ENCODE assay signal across 23 mouse cellular contexts in the genomic region with DNA sequence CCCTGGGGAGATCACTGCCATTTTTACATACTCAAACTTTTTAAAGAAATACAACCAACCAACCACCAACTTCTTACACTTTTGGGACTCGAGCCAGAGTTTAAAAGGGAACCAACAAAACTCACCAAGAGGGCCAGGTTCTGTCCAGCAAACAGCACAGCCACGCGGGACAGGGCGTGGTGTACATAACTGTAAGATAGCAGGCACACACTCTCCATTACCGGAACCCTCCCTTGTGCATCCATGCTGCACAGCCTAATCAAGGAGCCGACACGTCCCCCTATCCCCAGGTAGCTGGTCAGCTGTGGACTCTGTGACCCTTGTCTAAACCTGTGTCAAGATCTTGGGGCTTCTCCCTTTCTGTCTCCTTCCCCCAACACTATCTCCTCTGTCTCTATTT. TPM values are rescaled to one million over a fixed set of nuclear protein-coding genes. Genes with fewer than 3 reads are reported as not detected.
"Had no signal": no experiment of that assay in that cellular context is flagged by ENCODE, and none has a peak within 500 bp of the region (broad histone marks: within the 10 kb centered on the region; RNA-seq: fewer than 3 reads in every experiment).

No protein-coding gene starts in this region.

- H3K27me3 ChIP-seq: kidney, embryonic 15.5 days; limb, embryonic 12.5 days; limb, embryonic 15.5 days; midbrain, embryonic 15.5 days; neural tube, embryonic 13.5 days had no signal

- H3K9ac ChIP-seq: kidney, embryonic 15.5 days; limb, embryonic 12.5 days; limb, embryonic 15.5 days; midbrain, embryonic 15.5 days; neural tube, embryonic 13.5 days had no signal

- H3K9me3 ChIP-seq: limb, embryonic 12.5 days; limb, embryonic 15.5 days; midbrain, embryonic 15.5 days; neural tube, embryonic 13.5 days had no signal

- H3K4me3 ChIP-seq: kidney, embryonic 15.5 days; limb, embryonic 12.5 days; limb, embryonic 15.5 days; midbrain, embryonic 15.5 days; myocyte; neural tube, embryonic 13.5 days had no signal

- DNase-seq: kidney, adult 8-10 months; kidney, postnatal 10 days; kidney, postnatal 36 days; left cerebral cortex, postnatal 4 days; lung, adult 2 months; lung, postnatal 14 days; lung, postnatal 4 days; retina, postnatal 1 day; right cerebral cortex, postnatal 25 days; spleen, adult 18-20 months; thymus, adult 2 months; thymus, postnatal 4 days had no signal

- H3K4me2 ChIP-seq: kidney, embryonic 15.5 days; limb, embryonic 12.5 days; limb, embryonic 15.5 days; midbrain, embryonic 11.5 days; midbrain, embryonic 15.5 days; neural tube, embryonic 13.5 days had no signal

- H3K4me1 ChIP-seq: kidney, embryonic 15.5 days; limb, embryonic 12.5 days; limb, embryonic 15.5 days; midbrain, embryonic 15.5 days; neural tube, embryonic 13.5 days had no signal

- ATAC-seq: intestine, postnatal 0 days; midbrain, embryonic 15.5 days had no signal

- H3K27ac ChIP-seq: kidney, embryonic 15.5 days; limb, embryonic 12.5 days; limb, embryonic 15.5 days; midbrain, embryonic 15.5 days; neural tube, embryonic 13.5 days had no signal

RNA-seq across cellular contexts. Expression of a gene that starts 20.4 kb away (rescaled TPM):
- total RNA-seq: megakaryocyte-erythroid progenitor cell, adult 5-6 weeks; neutrophil, adult 5-6 weeks had no signal
- polyA plus RNA-seq: limb, embryonic 12.5 days; lung, embryonic 16.5 days; midbrain, embryonic 11.5 days; myocyte; neural tube, embryonic 13.5 days had no signal
